Mouse (Mus musculus): ENCODE results near the gene Ppp1r3d. TPM values are rescaled to one million over a fixed set of nuclear protein-coding genes. Genes with fewer than 3 reads are reported as not detected.

Ppp1r3d gene
- polyA plus RNA-seq (2014; fragmentation: Illumina TruSeq; extraction: RNeasy Lipid Tissue Mini Kit (QIAGEN cat#74804); ENCODE audit: low read depth, low replicate concordance), result 0.56 TPM

DNA sequence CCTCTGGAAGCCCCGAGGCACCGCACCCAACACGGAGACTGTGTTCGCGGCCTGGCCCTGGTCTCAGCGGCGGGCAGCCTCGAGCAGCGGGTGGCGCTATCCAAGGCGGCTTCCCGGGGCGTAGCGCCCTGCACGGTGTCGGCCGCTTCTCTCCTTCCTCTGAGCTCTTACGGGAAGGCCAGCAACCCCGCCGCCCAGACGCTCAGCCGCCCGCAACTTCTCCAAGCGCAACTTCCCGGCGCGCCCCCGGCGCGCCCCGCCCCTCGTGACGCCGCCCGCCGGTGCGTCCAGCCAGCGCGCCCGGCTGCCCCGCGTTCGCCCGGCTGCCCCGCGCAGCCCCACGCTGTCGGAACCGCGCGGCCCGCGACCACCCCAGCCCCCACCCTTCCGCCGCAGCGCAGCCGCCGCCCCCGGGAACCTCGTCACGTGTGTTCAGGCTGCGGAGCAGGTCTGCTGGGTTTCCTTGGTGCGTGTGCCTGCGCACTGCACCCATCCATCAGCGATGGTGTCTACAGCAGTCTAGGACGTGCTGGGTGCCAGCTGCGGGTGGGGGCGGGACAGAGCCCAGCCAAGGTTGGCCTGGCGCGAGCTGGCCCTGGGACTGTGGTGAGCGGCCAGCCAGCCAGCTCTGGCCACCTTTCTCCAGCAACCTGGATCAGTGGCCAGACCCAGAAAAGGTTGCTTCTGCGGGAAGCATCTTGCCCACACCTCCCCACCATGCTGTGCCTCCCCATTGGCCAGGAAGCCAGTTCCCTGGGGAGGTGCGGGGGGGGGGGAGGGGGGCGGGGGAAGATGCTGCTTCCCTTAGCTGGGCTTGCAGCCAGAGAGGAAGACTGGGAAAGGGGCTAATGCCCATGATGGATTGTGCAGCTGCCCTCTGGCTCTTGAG is at the start of gene Ppp1r3d, which contains the start of gene Fam217b:
TSS of gene Ppp1r3d (minus strand) at position 212 of the 889 bp plus-strand sequence.
TSS of gene Fam217b (plus strand) at position 264 of the 889 bp plus-strand sequence.

GRCm38 (mm10) chr2:178430231-178430630 is 16.0 kb upstream of the Ppp1r3d start, which contains the start of gene Cdh26:
TSS of gene Cdh26 (plus strand) at chr2:178430531.

GRCm38 (mm10) chr2:178407053-178407815 is 7.0 kb downstream of the Ppp1r3d start, which contains the start of gene Sycp2:
TSS of gene Sycp2 (minus strand) at chr2:178407685.

Other genes starting within 250 kb of the Ppp1r3d start
- gene Sycp2, start 6.8 kb downstream of the Ppp1r3d start, polyA plus RNA-seq (2014; fragmentation: Illumina TruSeq; extraction: RNeasy Lipid Tissue Mini Kit (QIAGEN cat#74804); ENCODE audit: low read depth, low replicate concordance), result 493 TPM
- 6.6 TPM for gene Fam217b, start 52 bp upstream of the Ppp1r3d start, polyA plus RNA-seq (2014; fragmentation: Illumina TruSeq; extraction: RNeasy Lipid Tissue Mini Kit (QIAGEN cat#74804); ENCODE audit: low read depth, low replicate concordance)
- gene Cdh26, start 16.1 kb upstream of the Ppp1r3d start, polyA plus RNA-seq (2014; fragmentation: Illumina TruSeq; extraction: RNeasy Lipid Tissue Mini Kit (QIAGEN cat#74804); ENCODE audit: low read depth, low replicate concordance), result 1.3 TPM

All from testis, adult 10 weeks (tissue).